Mouse (Mus musculus) splenic B cell, adult 2 months (primary cell): Measurements from ENCODE around the gene Chd1.

Experiments
- DNase-seq: peaks from one replicate; pipeline ENCODE4 v3.0.0-alpha.2; 2011; ENCODE audit warnings: low read depth, low spot score
- H3K27me3 ChIP-seq: 2 replicates; pipeline ENCODE4 v1.6.1; 2012; ENCODE audit warnings: mild to moderate bottlenecking, low read length, moderate library complexity, mixed read lengths; ENCODE audit not compliant: control insufficient read depth, poor library complexity, insufficient read depth, severe bottlenecking
- H3K36me3 ChIP-seq: 2 replicates; pipeline ENCODE4 v1.6.1; 2012; ENCODE audit warnings: mild to moderate bottlenecking, low read length, moderate library complexity, mixed read lengths; ENCODE audit not compliant: control insufficient read depth, poor library complexity, insufficient read depth, severe bottlenecking

Chd1 gene

DNA sequence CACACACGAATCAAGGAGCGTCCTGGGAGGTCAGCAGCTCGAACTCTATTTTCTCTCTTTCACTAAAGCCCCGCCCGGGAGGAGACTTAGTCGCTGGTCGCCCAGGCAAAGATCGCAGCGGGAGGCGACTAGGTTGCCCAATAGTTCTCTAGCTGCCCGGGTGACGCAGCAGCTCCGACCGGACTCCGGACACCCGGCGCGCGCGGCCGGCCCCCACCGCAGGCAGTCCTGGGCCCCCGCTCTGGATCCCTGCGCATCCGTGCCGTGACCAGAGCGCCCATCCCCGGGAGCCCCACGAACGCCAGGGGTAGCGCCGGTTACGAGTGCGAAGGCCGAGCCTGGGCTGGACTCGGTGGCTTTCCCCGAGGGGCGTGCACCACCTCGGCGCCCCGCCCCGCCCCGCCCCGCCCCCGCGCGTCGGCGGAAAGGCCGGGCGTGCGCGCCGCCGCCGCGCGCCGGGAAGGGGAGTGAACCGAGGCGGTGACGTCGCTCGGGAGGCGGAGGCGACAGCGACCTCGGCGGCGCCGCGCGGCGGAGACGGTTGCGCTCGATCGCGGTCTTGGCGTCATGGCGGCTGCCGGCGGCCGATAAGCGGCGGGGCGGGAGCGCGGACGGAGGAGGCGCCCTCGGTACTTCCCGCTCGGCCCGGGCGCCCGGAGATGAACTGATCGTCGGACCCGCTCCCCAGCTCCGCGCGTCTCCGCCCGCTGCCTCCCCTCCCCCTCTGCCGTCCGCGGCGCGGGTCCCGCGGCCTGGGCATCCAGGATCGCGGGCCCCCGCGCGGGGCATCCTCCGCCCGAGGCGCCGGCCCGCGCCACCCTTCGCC lies at the start of gene Chd1:
Gene Chd1, plus strand, starts transcription at position 493 of the 826 bp plus-strand sequence.
- no peaks in the 10 kb centered on the region; the same call in 1 of the 2 replicates for H3K36me3 ChIP-seq
- H3K27me3 ChIP-seq = no peaks in the 10 kb centered on the region
- peak; percentile 94 for DNase-seq

DNA sequence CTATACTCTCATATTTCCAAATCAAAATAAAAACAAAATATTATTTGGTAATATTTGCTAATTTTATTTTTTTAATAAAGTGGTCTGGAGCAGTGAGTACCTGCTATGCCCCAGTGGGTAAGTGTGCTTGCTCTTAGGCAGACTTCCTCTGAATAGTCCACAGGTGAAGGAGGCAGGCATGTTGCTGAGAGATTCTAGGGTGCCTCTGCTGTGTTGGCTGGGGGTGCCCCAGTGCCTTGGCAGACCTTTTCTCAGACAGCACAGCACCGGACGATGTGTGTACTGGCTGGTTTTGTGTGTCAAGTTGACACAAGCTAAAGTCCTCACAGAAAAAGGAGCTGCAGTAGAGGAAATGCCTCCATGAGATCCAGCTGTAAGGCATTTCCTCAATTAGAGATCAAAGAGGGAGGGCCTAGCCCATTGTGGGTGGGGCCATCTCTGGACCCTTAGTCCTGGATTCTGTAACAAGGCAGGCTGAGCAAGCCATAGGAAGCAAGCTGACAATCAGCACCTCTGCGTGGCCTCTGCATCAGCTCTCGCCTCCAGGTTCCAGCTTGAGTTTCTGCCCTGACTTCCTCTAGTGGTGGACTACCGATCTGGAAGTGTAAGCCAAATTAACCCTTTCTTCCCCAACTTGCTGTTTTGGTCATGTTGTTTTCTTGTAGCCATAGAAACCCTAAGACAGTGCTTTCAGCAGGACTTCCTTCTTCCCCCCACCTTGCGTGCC lies 47.7 kb upstream of the Chd1 start:
- no peaks in the 10 kb centered on the region for H3K36me3 ChIP-seq
- H3K27me3 ChIP-seq = no peaks in the 10 kb centered on the region
- peak; percentile 7 for DNase-seq

DNA sequence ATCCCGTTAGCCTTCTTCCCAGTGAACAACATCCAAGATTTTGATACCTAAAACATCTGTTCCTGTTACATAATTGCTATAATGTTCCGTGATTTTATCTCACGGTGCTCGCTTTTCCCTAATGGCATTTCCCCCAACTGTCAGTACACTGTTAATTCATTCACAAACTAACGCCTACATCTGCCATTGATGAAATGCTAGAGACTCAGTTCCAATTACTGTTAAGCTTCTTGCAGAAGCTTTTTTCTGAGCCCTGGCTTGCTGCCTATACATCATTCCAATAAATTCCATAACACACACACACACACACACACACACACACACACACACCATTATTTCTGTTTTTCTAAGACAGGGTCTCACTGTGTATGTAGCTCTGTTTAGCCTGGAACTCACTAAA lies 31.9 kb upstream of the Chd1 start:
- Histone ChIP-seq H3K36me3 (no peaks in the 10 kb centered on the region), H3K27me3 (no peaks in the 10 kb centered on the region)
- DNase-seq = no peak

DNA sequence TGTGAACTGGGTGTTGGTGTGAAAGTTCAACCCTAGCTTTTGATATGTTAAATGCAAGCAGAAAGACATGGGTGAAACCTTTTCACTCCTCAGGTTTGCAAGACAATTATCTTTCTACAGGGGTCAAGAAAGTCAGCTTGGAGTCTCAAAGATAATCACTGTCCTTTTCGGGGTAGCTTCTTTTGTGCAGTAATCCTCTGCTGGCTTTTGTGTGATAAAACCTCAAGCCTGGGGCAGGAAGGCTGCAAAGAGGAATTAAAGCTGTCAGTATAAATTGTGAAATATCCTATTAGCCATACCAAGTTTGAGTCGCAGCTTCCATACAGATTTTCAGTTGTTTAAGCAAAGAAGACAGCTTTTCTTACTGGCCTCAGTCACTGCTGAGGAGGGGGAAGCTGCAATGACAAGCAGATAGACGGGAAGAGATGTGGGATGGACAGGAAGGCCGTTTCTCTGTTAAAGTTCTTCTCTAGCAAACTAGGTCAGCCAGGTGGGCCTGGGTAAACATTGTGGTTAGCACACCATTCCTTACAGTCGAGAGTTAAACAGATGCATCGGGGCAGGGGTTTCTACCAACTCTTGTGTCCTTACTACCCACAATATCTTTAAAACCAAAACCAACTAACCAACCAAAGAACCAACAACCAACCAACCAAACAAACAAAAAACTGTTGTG lies 26.7 kb upstream of the Chd1 start:
- H3K36me3 ChIP-seq = no peaks in the 10 kb centered on the region
- no peak for DNase-seq
- no peaks in the 10 kb centered on the region for H3K27me3 ChIP-seq

DNA sequence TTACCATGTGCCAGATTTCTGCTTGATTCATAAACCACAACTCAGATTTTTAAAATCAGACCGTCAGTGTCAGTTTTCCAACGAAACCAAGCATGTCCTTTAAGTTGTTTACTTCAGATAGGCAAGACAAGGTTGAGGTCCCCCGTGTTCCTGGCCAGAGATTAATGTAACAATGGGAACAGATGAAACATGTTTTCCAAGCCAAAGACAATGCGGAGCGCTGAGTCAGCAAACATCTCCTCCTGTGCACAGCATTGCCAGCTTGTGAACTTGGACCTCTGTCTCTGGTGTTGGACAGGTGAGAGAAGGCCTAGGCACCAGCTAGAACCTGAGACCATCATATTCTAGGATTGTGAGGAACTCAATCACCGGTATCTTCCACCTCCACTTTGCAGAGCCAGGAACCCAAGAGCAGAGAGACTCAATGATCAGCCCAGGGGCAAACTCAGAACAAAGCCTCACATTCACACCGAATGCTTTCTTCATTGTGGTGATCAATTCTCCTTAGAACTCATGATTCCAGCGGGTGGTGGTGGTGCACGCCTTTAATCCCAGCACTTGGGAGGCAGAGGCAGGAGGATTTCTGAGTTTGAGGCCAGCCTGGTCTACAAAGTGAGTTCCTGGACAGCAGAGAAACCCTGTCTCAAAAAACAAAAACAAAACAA lies 24.7 kb upstream of the Chd1 start:
- no peaks in the 10 kb centered on the region for H3K36me3 ChIP-seq
- H3K27me3 ChIP-seq = no peaks in the 10 kb centered on the region
- no peak for DNase-seq

DNA sequence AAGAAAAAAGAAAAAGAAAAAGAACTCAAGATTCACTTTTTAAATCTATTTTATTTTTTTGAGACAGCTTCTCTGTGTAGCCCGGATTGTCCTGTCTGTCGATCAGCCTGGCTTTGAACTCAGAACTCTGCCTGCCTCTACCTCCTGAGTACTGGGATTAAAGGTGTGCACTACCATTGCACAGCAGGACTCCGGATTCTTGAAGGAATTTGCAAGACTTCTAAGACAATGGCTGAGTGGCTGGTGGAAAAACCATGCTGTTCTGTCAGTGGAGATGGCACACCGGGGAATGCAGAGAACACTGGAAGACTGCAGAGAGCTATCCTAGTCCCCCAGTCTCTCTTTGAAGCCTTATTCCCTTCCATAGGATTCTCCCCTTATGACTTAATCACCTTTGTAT lies 24.1 kb upstream of the Chd1 start:
- no peak for DNase-seq
- H3K27me3 ChIP-seq = no peaks in the 10 kb centered on the region
- H3K36me3 ChIP-seq = no peaks in the 10 kb centered on the region

DNA sequence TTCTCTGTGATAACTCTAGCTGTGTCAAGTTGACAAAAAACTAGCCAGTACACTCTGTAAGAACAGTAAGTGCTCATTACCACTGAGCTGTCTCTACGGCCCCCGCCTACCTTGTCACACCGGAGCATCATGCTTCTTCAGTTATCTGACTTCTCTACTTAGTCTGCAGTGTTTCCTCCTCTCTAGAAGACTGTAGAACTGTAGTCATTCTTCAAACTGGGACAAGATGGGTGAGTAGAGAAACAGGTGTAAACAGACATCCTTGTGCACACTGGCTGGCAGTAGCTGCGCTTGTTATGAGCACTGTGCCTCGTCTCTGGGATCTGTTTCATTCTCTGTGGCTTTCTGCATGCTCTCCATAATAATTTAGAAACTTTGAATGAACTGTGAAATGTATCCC lies 18.4 kb upstream of the Chd1 start:
- no peaks in the 10 kb centered on the region for H3K36me3 ChIP-seq
- H3K27me3 ChIP-seq = no peaks in the 10 kb centered on the region
- no peak for DNase-seq

DNA sequence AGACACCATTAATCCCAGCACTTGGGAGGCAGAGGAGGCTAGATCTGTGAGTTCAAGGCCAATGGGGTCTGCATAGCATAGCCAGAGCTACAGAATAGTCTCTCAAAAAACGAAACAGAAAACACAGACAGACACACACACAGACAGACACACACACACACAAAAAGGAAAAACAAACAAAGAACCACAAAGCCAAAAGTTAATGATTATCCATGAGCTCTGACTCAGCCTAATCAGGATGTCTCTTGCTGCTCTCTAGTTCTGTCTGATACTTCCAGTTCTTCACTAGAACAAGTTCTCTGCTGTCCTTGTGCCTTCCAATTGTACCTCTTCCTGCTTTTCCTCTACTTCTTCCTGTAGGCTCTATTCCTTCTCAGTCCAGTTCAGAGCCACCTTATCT lies 14.5 kb upstream of the Chd1 start:
- no peak for DNase-seq

DNA sequence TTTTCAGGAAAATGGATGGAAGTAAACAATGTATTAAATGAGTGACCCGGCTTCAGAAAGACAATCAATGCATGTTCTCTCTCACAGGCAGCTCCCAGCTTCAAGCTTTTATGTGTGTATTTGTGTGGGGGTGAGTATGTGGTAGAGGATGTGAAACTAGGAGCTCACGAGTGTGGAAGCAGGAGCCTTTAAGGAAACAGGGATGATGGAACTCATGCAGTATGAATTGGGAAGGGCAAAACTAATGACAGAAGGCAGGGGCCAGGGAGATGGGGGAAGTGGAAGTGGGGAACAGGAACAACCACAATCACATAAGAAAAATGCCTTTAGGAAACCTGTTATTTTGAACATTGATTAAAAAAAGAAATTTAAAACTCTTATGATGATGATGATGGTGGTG lies 9.2 kb upstream of the Chd1 start:
- no peak for DNase-seq
- Histone ChIP-seq H3K36me3 (no peaks in the 10 kb centered on the region), H3K27me3 (no peaks in the 10 kb centered on the region)

More for the DNA sequence above, 14.5 kb upstream of the Chd1 start:
- Histone ChIP-seq H3K36me3 (no peaks in the 10 kb centered on the region), H3K27me3 (no peaks in the 10 kb centered on the region)

DNA sequence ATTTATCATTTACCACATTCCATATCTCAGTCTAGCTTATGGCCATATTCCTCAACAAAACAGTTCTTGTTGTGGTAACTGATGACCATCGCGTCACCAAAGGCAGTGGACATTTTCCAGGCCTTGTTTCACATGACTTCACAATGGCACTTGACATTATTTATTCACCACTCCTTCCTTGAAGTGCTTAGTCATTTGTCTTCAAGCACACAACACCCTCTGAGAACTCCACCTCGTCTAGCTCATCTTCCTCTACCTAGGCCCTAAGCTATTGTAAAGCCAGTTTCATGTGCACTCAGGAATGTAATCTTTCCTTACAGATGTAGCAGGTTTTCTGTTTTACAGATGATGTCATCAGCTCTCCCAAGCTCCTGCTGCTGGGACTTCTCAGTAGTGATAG lies 5.8 kb upstream of the Chd1 start:
- H3K36me3 ChIP-seq = no peaks in the 10 kb centered on the region
- no peak for DNase-seq
- H3K27me3 ChIP-seq = no peaks in the 10 kb centered on the region

DNA sequence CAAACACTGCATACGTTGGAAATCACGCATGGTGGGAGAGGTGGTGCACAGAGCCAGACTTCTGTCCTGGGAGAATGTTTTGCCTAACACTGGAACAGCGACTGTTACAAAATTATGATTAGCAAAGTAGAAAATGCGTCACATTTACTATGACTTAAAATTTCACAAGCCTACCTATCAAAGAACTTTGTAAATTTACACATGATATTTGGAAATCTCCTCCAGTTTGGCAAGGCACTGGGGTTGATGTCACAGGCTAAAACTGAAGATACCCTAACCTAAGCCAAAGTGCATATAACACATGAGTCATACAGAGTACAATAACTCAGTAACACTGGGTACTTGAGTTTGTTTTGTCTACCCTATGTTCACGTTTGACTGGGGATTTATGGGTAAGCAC lies 3.3 kb upstream of the Chd1 start:
- DNase-seq = no peak
- no peaks in the 10 kb centered on the region for H3K36me3 ChIP-seq

DNA sequence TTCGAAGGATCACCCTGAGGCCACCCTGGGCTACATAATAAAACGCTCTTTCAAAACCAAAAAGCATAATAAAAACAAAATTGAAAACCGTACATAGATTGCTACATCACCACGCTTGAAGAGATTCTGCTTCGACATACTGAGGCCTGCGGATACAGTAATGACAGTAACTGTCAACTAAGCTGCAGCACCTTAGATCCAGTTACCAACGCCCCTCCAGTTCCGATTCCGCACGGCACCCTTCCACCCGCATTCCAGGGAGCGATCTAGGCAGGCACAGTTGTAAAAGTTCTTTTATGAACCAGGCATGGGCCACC lies 651 bp upstream of the Chd1 start:
- DNase-seq = no peak
- Histone ChIP-seq H3K36me3 (no peaks in the 10 kb centered on the region; the same call in 1 of the 2 replicates), H3K27me3 (no peaks in the 10 kb centered on the region)

More for the DNA sequence above, 3.3 kb upstream of the Chd1 start:
- no peaks in the 10 kb centered on the region for H3K27me3 ChIP-seq

DNA sequence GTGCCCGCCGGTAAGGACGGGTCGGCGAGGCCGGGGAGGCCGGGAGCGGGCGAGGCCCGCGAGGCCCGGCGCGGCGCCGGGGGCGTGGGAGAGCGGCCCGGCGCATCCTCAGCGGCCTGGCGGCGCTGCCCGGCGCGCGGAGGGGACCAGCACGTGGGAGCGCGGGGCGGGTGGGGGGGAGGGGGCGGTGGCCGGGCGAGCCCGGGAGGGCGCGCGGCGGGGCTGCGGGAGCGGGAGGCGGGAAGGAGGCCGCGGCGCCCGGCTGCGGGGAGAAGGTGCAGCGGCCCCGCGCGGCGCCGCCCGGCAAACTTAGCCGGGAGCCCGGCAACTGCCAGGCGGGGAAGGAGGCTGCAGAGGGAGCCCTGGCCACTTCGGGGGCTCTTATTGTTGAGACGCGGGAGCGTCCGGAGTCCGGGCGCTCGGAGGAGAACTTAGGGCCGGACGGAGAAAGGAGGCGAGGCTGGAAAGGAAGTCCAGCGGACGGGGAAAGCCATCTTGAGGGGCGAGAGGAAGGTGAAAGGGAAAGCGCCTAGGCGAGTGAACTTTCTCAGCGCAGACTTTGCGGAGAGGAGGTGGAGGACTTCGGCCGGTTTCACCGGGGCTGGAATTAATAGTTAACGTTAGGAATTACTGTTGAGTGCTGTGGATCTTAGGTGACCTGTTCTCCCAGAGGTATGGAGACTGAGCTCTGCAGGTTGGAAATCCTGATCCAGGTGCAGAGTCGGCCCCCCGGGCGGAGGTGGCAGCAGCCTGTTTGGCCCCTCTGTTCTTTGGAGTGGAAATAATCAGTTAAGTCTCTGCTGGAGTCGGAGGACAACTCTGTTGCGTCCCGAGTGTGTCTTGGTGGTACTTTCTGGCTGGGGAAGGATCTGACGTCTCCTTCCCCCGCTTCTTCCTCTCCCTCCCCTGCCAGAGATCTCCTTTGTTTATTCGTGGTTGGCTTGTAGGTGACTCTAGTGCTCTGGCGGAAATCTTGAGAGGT lies 827 bp downstream of the Chd1 start:
- Histone ChIP-seq H3K27me3 (no peaks in the 10 kb centered on the region), H3K36me3 (peaks cover 3% of the 10 kb centered on the region; the same call in 1 of the 2 replicates)
- DNase-seq = peak; percentile 79

DNA sequence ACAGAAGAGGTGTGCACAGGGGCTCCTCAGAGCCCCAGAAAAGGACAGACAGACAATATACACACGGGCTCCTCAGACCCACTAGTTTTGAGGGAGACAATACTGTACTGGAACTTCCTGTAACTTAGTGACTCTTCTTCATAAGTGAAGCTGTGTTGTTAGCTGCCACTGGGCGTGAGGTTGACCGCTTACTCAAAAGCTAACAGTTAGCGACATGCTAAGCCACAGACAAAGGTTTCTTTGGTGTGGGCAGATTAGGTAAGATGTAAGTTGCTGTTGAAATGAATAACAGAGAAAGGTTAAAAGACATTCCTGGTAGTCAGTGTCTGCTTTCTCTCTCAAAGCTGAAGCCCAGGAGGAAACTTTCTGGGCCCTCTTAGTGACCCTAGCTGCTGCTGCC lies 9.7 kb downstream of the Chd1 start:
- no peak for DNase-seq
- Histone ChIP-seq H3K27me3 (no peaks in the 10 kb centered on the region), H3K36me3 (peaks cover 3% of the 10 kb centered on the region; the same call in 1 of the 2 replicates)
